Mouse (Mus musculus) adrenal gland, postnatal 25 days (tissue): ENCODE measurements at regions not wholly inside any gene's neighbourhood (a gene's known extent, or its start where the extent isn't known, plus 50 kb on each side); places are given as distances from the start of the nearest gene placed in this dataset.

Experiments
- DNase-seq: peaks from one replicate; pipeline ENCODE4 v3.0.0; 2021; ENCODE audit warnings: mixed read lengths

DNA sequence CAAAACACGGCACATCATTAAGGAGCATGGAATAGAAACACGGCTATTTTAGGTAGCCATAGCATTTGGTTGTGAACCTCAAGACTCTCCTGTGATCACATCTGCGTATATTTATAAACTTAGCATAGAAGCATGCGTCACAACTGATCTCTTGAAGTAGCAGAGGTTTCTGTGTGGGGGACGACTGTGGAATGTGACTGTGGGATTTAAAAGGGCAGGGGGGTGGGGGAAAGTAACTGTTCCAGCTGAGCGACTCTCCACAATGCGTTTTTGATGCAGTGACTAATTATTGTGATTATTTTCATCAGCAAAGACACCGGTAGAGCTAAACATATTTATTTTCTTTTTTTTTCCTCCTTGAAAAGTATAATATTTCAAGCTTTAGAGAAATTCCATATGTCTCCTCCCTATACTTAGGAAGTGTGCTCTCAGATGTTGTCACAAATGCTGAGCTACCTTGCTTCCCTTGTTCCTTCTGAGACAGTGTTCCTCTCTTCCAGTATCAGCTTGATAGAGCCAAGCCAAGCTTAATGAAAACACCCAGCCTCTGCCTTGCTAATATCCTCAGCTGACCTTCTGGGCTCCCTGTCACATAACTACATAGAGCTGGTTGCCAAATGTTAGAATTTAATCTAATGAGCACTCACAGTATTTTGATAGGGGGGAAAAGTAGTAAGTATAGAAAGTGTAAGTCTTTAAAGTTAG, 75.0 kb upstream of the Magi3 start:
- DNase-seq: no peak

DNA sequence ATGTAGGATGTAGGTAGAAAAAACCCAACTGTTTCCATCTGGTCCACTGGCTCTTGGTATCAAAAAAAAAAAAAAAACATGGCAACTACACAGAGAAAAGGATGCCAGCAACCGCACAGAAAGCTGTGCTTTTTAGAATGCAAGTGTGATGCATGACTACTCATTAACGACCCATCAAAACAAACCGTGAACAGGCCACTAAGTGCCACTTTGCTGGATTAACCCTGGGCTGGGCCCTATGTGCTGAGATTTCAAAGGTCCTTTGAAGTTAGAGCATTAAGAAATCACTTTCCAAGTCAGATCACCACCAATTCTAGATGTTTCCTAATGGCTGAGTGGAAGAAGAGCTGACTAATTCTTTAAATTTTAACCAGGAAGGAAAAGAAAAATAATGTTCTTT, 73.7 kb upstream of the Magi3 start:
- no peak for DNase-seq

DNA sequence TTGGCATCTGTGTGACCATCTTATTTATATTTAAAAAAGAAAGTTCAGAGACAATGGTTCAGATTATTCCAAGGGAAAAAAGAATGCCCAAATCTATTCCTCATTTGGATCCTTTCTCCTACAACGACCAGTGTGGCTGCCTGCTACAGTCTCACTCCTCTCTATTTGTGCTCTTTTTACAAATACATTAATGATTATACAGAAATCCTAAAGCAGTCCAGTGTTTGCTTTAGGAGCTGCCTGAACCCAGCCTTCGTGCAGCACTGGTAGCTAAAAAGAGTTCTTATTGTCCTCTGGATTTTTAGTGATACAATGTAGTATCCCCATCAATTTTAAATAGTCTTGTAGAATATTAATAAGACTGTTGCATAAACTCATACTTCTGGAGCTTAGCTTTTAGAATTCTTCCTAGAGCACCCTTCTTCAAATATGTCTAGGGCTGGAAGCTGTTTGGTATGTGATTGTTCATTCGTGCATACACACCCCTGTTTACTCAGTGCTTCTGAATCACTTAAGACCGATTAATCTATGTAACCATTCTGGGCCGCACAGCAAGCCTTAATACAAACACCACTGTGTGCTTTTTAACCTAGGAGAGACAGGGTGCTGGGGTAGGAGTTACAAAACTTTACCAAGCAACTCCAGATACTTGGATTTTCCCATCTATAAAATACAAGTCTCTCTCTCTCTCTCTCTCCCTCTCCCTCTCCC, 69.0 kb upstream of the Magi3 start:
- DNase-seq: no peak

GRCm38 (mm10) chr3:104287900-104288299, 67.7 kb upstream of the Magi3 start:
- DNase-seq: no peak

- DNase-seq: no peak
Measured at GRCm38 (mm10) chr3:104284961-104285360, 64.8 kb upstream of the Magi3 start.

DNA sequence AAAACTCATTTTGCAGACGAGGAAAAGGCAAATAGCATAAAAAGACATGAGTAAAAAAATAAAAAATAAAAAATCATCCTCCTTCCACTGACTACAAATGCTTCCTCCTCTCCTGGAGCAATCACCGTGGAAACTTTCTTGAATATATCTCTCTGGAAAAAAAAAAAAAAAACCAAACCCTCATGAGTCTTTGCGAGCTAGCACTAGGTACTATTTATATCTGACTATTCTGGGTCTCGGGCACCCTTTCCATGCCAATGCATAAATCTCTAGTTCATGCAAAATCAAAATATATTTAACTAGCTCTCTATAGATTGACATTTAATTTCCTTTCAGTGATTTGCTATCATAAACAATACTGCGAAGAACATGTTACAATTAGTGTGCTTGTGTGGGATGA, 63.7 kb upstream of the Magi3 start:
- DNase-seq: no peak

DNA sequence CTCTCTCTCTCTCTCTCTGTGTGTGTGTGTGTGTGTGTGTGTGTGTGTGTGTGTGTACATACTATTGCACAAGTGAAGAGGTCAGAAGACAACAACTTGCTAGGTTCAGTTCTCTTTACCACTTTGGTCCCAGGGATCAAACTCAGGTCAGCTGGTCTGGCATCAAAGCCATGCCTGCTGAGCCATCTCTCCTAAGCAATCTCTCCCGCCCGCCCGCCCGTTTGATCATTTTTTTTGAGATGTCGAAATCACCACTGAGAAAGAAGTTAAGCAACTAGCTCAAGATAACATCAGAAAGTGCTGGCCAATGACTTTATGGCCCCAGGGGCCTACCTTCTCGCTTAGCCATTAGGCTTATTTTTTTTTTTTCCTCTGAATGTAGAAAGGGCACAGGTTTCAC, 59.3 kb upstream of the Magi3 start:
- peak; percentile 3 for DNase-seq

GRCm38 (mm10) chr3:104274718-104275302, 54.6 kb upstream of the Magi3 start:
- DNase-seq: no peak

GRCm38 (mm10) chr3:104274084-104274483, 53.9 kb upstream of the Magi3 start:
- DNase-seq: no peak
